Mouse (Mus musculus) left cerebral cortex, adult 8-10 months (tissue): ENCODE measurements at regions not wholly inside any gene's neighbourhood (a gene's known extent, or its start where the extent isn't known, plus 50 kb on each side); places are given as distances from the start of the nearest gene placed in this dataset.

ENCODE experiments used
- DNase-seq, 2 experiments: peaks; one replicate each; pipeline ENCODE4 v3.0.0; 2022; ENCODE audit warnings: low spot score in 2 of 2

DNA sequence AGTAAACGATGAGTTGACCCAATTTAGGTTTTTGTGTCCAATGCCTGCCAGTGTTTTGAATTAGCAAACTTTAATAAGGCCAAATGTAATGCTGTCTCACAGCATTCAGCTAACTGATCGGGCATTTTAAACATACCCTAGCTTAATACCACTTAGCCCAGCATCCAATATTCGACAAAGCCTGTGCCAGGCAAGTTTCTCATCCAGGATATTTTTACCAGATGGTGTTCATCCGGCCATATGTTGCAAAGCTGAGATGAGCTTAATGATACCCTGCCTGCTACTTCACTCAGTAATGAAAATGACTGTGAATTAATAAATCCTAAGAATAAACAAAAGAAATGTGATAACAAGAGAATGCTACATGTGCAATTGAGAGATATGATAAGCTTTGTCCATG, 116.8 kb downstream of the Tpm3-rs7 start:
- peak in 1 of 2 experiments; percentile 11 for DNase-seq

- no peak for DNase-seq
Measured at GRCm38 (mm10) chr14:113442261-113442660, 127.9 kb downstream of the Tpm3-rs7 start.

- no peak for DNase-seq
Measured at GRCm38 (mm10) chr14:113454891-113455290, 140.5 kb downstream of the Tpm3-rs7 start.

GRCm38 (mm10) chr14:113457514-113457913, 143.1 kb downstream of the Tpm3-rs7 start:
- no peak for DNase-seq

GRCm38 (mm10) chr14:113469072-113469471, 154.7 kb downstream of the Tpm3-rs7 start:
- peak in 1 of 2 experiments; percentile 21 for DNase-seq

DNA sequence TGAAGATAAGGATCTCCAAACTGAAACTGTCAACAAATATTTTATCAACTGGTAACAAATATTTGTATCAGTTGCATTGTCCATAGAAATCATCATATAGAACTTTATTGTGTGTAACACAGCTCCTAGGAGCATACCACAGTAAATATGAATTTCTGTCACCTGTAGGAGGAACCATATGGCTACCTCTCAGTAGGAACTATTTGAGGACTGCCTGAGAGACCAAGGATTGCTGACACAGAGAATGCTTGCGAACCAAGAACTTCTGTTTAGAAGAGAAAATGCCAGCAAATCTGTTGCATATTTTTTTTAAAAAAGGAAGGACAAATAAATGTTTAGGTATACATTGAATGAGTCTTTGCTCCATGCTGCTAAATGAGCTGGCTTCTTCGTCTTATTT, 155.6 kb downstream of the Tpm3-rs7 start:
- DNase-seq, result no peak

DNA sequence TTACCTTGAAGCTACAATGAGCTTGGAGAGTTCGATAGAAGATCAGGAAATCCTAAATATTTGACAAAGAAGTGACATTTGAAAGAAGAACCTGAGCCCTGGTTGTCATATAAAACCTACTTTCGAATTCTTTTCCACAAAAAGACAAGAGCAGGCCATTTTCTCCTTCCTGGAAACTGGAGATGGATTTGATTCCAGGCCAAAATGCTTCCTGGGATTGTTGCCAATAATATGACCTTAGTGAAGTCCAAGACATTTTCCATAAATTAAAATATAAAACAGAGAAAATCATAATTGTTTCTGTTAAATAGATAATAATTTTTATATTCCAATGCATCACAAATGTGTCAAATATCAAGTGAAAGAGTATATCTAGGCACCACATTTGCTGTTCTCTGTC, 172.2 kb downstream of the Tpm3-rs7 start:
- no peak for DNase-seq

DNA sequence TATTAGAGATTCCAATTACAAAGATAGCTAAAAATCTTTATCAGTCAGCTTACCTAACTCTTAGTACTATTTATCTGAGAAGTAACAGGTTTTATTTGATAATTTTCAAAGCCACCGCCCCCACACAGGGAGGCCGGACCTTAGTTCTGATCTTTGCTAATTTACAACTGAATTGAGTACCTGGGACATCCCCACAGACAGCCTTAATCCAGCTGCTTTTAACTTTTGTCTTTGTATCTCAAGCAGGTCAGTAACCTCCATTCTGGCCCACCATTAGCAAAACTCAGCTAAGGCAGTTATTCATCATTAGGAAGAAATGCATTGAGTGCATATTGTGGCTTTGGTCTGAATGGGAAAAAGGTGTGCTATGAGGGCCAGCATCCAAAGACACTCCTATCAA, 189.4 kb downstream of the Tpm3-rs7 start:
- DNase-seq, result no peak
